Mouse (Mus musculus): ENCODE results near the gene Exoc6.

DNA sequence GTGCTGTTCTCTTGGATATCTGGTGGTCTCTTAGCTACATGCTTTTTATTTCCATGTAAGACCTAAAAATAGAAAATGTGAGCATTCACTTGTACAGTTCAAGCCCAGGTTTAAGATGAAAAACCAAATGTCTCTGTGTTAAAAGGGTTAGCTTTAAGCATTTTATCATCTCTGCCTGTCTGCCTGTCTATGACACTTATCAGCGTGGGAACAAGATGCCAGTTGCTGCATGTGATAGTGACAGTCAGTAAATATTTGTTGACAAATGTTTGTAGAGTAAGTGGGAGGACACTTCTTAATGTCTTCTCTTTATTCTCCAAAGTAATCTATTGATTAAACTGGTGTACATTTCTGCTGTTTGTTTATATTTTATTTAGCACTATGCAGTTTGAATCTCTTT, 12.5 kb upstream of the Exoc6 start:
- TF ChIP-seq GATA1 (IDR thresholded peaks at IDR 0.05; ENCODE audit: borderline replicate concordance, low read length) (no peak), FLI1 (IDR thresholded peaks at IDR 0.05; ENCODE audit: low read length) (no peak)
